Mouse (Mus musculus) retina, adult 2 months (tissue): ENCODE results near the gene Prss41.
A peak's percentile ranks its signal among the peaks of the same experiment; 100 is the strongest.

Source experiments
- DNase-seq: peaks from one replicate; pipeline ENCODE4 v3.0.0-alpha.2; 2012; ENCODE audit warnings: low read depth, low spot score

Prss41 gene

DNA sequence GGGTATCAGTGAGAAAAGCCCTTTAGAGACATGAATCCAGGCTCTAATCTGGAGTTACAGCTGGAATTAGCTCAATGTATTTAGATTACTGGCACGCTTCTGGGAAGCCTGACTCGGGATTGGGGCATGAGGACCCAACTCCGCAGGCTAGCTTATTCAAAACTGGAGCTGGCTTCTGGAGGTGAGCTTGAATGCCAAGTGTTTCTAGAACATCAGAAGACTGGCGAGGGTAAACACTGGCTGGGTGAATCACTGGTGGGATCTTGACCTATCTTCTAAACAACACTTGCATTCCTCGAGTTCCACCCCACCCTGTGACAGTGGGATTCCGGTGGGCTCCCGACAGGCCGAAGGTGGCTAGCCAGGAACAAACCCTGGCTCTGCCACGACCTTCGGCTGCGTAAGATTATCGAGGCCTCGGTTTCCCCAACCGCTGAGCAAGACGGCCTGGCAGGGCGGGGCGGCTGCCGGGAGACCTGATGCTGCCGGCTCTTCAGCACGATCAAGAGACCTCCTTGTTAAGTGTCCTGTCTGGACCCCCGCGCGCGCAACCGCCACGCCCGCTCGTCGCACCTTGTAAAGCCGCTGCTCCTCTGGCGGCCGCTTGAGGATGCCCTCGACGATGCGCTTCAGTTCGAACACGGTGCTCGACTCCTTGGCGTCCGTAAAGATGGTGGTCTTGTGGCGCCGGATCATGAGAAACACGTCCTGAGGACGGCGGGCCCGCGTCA lies 15.5 kb downstream of the Prss41 start:
- DNase-seq, result no peak

DNA sequence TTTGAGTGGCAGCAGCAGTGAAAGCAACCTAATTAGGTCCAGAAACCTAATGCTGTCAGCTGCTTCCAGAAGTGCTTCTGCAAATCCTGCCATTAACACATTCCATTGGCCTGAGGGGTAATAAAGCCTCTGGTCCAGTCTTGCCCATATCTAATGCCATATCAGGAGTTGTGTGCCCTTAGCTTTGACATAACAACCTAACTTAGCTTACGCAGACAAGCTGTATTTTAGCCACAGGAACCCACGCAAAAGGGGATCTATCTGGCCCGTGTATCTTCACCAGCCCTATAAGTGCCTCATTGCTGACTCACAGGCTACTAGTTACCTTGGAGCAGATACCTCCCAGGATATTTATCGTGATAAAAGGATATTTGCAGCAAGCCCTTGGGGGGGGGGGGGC lies 18.4 kb downstream of the Prss41 start:
- DNase-seq, result no peak

DNA sequence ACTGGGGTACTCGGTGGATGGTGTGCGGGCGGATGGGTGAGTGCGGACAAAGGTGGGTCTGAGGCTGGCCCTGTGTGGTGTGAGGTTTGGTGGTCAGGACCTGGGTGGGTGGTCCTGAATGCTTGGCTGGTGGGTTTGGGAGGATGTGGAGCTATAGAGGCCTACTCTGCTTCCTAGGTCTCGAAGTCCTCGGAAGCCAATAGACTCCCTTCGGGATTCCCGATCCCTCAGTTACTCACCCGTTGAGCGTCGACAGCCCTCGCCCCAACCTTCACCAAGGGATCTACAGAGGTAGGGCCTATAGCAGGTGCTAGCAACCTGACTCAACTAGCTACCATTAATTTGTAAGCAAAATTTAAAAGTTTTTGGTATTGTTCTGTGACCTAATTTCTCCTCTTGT lies 20.4 kb downstream of the Prss41 start:
- DNase-seq, result no peak

DNA sequence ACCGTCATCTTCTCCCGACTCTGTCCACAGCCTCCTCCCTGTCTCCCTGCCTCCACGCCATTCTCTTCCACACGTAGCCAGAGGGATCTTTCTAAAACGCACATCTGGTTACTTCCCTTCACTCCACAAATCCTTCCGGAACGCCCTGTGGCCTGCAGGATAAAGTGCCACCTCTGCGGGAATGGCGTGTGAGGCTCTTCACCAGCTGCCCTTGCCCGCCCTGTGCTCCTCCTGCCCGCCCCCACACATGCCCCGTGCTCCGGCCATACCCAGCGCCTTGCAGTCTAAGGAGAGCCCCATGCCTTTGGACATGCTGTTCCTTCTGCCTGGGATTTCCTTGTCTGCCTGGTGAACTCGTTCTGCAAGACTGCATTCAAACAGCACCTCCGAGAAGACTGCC lies 21.0 kb downstream of the Prss41 start:
- no peak for DNase-seq

DNA sequence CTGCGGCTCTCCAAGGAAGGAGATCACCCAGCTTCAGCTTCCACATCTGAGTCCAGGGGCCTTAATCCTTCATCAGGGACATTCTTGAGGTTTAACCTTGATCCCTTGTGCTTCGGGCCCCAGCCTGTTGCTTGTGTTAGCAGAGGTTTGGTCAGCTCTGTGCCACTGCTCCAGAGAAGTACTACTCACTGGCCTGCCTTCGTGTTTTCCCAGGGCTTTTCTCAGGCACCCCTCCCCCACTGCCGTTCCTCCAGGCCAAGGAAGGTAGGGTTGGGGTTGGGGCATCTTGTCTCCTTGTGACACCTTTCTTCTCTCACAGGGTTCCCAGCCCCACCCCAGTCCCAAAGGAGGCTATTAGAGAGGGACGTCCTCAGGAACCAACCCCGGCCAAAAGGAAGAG lies 21.9 kb downstream of the Prss41 start:
- DNase-seq, result no peak

DNA sequence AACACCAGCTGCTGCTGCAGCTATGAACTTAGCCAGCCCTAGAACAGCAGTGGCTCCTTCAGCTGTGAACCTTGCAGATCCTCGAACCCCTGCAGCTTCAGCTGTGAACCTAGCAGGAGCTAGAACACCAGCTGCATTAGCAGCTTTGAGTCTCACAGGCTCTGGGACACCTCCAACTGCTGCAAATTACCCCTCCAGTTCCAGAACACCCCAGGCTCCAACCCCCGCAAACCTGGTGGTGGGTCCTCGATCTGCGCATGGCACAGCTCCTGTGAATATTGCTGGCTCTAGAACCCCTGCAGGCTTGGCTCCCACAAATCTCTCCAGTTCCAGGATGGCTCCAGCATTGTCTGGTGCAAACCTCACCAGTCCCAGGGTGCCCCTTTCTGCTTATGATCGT lies 23.2 kb downstream of the Prss41 start:
- no peak for DNase-seq

DNA sequence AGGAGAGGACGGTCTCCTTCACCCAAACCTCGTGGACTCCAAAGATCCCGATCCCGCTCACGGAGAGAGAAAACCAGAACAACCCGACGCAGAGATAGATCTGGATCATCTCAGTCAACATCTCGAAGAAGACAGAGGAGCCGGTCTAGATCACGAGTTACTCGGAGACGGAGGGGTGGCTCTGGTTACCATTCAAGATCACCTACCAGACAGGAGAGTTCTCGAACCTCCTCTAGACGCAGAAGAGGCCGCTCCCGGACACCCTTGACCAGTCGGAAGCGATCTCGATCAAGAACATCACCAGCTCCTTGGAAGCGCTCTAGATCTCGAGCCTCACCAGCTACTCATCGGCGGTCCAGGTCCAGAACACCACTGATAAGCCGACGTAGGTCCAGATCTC lies 24.7 kb downstream of the Prss41 start:
- DNase-seq, result no peak

DNA sequence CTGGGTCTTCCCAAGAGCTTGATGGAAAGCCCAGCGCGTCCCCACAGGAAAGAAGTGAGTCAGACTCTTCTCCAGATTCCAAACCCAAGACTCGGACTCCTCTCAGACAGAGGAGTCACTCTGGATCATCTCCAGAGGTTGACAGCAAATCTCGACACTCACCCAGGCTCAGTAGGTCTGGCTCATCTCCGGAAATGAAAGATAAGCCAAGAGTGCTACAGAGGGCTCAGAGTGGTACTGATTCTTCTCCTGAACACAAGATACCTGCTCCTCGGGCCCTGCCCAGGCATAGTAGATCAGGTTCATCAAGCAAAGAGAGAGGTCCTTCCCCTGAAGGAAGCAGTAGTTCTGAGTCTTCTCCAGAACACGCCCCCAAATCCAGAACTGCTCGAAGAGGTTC lies 25.4 kb downstream of the Prss41 start:
- no peak for DNase-seq

DNA sequence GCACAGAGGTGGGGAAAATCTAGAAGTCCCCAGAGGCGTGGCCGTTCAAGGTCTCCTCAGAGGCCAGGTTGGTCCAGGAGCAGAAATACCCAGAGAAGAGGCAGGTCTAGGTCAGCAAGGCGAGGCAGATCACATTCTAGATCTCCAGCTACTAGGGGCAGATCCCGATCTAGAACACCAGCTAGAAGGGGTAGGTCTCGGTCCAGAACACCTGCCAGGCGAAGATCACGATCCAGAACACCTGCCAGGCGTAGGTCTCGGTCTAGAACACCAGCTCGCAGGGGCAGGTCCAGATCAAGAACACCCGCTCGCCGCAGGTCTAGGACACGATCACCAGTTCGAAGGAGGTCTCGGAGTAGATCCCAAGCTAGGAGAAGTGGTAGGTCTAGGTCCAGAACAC lies 28.3 kb downstream of the Prss41 start:
- no peak for DNase-seq

DNA sequence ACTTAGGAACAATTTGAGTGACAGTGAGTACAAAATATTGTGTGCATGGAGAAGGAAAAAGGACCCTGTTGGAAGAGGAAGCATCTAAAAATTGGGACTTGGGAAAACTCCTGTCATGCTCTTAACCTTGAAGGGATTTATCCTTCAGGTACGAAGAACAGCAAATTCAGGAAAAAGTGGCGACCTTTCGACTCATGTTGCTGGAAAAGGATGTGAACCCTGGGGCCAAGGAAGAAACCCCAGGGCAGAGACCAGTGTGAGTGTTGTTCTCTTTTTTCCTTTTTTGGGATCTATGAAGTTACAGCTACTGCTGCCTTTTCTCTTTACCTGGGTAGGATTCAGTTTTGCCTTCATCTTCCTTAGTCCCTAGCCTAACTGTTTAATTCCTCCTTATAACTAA lies 36.1 kb downstream of the Prss41 start:
- DNase-seq, result no peak

DNA sequence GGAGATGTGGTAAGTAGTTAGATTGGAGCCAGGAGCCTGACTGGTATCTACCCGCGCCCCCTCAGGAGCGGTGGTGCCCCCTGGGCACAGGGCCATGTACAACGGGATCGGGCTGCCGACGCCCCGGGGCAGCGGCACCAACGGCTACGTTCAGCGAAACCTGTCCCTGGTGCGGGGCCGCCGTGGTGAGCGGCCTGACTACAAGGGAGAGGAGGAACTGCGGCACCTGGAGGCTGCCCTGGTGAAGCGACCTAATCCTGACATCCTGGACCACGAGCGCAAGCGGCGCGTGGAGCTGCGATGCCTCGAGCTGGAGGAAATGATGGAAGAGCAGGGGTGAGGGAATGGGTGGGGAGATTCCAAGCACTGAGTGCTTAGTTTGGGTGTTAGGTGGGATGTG lies 37.1 kb downstream of the Prss41 start:
- DNase-seq, result no peak

DNA sequence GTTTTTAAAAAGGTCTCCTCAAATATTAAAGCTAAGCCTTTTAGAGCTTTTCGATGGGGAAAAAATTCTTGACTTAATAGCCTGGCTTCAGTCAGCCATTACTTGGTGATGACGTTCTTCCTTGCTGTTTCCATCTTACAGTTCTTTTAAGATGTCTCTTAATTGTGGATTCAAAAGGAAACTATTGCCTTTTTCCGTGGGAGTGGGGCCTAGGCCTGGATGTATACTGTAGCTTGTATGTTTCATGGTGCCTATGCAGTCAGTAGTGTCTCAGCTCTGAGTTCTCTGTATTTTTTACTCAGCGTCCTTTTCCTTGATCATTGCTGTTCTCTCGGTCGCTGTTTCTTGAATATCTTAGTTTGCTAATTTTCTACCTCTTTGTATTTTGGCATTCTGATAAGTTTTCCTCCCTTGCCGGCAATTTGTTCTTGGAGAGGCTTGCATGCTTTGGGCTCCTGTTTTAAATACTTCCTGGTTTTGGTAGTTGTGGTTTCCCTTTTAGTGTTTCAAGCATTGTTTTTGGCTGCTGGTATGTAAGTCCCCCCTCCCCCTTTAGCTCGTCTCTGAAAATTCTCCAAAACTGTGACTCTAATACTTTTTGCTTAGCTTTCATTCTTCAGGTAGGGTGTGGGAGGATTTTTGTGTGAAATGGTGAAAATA lies 39.4 kb downstream of the Prss41 start:
- DNase-seq, result no peak

DNA sequence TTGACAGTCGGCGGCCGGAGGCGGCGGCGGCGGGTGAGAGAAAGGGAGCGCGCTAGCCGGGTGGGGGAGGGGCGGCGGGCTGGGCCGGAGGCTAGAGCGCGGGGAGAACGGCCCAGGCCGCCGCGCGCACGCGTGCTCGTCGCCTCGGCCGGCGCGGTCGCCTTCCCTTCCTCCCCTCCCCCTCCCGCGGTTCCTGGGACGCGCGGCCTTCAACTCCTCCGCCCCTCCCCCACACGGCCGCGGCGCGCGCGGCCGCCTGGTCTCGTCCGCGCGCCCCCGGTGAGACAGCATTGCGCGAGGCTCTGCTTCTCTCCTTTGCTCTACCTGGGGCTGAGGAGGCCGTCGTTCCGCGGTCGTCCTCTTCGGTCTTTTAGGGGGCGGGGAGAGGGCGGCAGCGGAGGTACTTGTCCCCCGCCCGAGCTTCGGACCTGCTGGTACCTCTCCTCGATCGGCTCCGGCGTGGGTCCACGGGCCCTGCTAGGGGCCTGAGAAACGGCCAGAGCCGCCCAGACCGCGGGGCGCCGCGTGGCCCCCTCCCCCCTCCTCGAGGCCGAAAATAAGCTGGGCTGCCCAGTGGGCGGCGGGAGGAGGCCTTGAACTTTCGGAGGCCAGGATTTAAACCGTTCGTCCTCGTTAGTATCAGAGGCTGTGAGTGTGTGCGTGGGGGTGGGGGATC lies 40.5 kb downstream of the Prss41 start:
- DNase-seq, result peak; percentile 57

DNA sequence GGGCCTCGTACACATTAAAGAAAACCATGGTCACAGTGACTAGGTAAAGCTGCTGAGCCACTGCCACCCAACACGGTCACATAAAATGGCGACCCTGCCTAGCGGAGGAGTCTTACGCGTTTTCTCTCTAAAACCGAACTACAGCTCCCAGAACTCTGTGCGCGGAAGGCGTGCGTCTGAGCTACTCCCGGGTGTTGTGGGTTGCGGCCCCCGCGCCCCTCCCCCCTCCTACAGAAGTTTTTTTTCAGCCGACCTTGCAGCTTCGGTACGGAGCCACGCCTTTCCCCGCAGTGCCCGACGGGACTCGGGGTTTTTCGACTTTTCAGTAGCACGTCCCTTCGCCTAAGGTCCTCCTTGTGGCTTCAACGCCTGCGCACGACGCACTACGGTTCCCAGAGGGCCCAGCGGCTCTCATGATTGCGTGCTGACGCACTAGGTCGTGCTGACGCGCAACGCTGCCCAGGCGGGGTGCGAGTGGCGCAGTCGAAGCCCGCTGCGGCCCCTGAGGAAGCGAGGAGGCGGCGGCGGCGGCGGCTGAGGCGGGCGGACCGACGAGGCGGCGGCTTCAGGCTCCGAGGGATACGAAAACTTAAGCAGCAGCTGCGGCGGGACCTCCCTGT lies 41.1 kb downstream of the Prss41 start:
- peak; percentile 96 for DNase-seq

DNA sequence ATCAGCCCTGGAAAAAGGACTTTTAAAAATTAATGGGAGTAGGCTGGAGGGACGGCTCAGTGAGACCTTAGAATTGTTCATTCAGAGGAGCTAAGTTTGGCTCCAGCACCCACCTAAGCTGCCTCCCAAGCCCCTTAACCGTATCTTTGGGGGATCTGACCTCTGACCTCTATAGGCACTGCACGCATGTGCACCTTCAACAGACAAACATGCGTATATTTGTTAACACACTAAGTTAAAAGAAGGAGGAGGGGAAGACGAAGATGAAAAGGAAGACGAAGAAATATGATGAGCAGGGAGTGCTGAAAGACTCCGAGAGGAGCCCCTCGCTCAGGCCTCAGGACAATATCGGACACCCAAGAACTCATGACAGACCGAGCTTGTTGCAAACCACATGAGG lies 42.3 kb downstream of the Prss41 start:
- DNase-seq, result no peak

DNA sequence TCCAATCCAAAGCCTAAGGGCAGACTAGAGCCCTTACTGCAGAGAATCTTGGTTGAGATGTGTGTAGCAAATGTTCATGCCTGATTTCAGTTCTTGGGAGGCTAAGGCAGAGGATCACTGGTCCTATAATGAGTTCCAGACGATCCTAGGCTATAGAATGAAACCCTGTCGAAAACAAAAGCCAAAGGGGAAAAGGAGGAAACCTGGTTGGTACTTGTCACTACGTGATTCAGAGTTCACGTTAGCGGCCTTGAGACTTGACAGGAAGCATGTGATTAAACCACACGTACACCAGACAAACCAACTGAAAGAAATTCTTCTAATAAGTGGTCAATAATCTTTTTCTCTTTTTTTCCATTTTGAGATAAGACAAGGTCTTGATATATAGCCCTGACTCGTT lies 46.7 kb downstream of the Prss41 start:
- no peak for DNase-seq

DNA sequence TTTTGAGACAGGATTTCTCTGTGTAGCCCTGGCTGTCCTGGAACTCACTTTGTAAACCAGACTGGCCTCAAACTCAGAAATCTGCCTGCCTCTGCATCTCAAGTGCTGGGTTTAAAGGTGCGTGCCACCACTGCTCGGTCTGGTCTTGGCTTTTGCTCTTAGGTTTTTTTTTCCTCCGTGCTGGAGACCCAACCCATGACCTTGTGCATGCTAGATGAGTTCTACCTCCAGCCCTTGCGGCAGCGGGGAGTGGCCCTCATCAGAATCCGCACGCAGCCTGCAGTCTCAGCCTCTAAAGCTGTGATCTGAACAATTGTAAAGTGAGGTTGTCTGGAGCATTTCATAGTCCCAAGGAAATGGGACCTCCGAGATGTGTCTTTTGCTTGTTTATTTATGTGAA lies 48.6 kb downstream of the Prss41 start:
- no peak for DNase-seq

DNA sequence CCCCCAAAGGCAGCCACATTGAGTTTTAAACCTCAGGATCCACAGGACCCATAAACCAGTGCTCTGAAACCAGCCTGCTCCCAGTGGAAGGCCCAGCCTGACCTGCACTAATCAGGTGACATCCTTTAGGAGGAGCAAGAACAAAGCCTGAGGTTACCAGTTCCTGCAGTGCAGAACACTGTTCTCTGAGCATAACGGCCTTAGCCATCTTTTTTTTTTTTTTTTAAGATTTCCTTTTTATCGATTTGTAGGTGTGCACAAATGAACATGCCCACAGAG lies 53.0 kb downstream of the Prss41 start:
- no peak for DNase-seq

DNA sequence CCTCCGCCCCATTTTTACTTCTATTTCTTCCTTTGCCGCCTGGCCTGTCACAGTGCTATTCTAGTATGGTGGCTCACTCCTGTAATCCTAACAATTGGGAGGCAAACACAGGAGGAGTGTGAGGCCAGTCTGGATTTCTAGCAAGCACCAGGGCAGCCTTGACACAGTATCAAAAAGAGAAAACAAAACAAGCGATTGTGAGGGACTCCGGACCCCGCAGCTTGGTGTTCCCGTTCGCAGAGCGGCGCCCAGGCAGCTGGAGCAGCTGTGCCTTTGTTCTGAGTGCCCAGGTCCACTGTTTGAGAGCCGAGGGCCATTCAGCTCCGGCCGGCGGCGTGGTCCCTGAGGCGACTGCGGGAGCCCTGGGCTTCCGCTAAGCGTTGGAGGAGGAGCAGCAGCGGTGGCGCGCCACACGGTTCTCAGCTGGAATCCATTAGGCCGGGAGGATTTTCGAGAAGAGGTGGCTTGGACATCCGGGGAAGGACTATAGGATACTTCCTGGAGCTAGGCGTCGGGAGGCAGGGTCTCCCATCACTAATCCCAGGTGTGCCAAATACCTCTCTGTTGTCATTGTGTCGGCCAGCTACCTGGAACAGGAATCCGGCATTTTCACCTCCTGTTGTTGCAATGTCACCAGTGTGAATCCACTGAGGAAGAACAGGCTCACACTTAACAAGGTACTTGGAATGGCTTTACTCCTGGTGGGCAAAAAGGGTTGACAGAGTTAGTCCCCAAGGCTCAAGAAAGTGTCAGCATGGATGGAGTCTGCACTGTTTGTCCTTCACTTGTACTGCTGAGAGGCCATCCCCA lies 53.5 kb downstream of the Prss41 start, which contains the start of gene Srrm2:
TSS of gene Srrm2 (plus strand) at position 264 of the 810 bp plus-strand sequence.
- no peak for DNase-seq

DNA sequence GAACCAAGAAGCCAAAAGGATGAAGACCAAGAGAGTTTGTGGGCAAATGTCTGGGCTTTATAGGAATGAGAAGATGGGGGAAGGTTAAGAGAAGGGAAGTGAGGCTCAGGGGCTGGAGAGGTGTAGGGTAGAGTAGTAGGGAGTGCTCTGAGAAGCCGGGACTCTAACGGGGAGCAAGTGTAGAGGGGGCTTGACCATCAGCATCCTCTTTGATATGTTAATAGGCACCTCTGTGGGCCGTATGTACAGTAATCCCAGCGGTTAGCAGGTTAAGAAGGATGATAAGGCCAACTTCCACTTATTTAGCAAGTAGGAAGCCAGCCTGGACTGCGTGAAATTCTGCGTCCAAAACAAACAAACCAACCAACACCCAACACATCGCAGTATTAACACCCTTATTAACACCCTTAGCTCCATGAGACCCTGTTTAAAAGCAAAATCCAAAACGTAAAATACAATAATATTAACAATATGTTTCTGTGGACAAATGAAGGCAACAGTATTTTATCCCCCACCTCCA lies 54.2 kb downstream of the Prss41 start:
- no peak for DNase-seq

DNA sequence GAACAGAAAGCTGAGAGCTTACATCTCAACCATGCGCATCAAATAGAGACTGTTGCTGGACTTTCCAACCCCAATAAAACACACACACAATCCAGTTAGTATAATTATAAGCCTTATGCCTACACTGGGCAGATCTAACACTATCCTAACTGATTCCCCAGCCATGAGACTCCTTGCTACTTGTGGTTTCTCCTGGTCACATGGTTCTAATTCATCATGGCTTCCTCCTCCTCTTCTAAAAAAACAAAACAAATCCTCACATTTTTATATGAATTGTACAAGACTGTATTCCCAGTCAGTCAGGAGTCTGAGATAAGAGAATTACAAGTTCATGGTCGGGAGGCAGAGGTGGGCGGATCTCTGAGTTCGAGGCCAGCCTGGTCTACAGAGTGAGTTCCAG lies 55.0 kb downstream of the Prss41 start:
- no peak for DNase-seq
